Mouse (Mus musculus) MEL (cell line): Measurements from ENCODE around the gene Ints13. TPM values are rescaled to one million over a fixed set of nuclear protein-coding genes. Genes with fewer than 3 reads are reported as not detected.

Experiments
- DNase-seq: peaks from one replicate; pipeline ENCODE4 v3.0.0; 2011; ENCODE audit warnings: low read depth, low spot score
- H3K27ac ChIP-seq: 2 replicates; pipeline ENCODE4 v1.5.1; 2012; ENCODE audit warnings: low read depth, mild to moderate bottlenecking, control low read depth, low read length, moderate library complexity; ENCODE audit not compliant: control insufficient read depth
- H3K27me3 ChIP-seq, 2 experiments: fragments of 150-350 bp in 1 of 2; sonication (generic) in 1 of 2; 2 replicates each; pipeline ENCODE4 v1.6.1; 2012; ENCODE audit warnings: low read length in 2 of 2, mild to moderate bottlenecking in 2 of 2, improper control_type of control experiment in 1 of 2, moderate library complexity in 1 of 2; ENCODE audit not compliant: insufficient read depth in 2 of 2, control insufficient read depth in 1 of 2
- H3K36me3 ChIP-seq, 2 experiments: 2 replicates each; pipeline ENCODE4 v1.6.1; 2012 to 2014; ENCODE audit warnings: low read length in 2 of 2, improper control_type of control experiment in 1 of 2, inconsistent platforms in 1 of 2, mild to moderate bottlenecking in 1 of 2; ENCODE audit not compliant: insufficient read depth in 2 of 2, control insufficient read depth in 1 of 2
- H3K4me1 ChIP-seq, 2 experiments: fragments of 150-350 bp in 1 of 2; sonication (generic) in 1 of 2; 2 replicates each; pipeline ENCODE4 v1.6.1; 2012; ENCODE audit warnings: low read length in 2 of 2, improper control_type of control experiment in 1 of 2, mild to moderate bottlenecking in 1 of 2; ENCODE audit not compliant: insufficient read depth in 2 of 2, control insufficient read depth in 1 of 2
- H3K4me3 ChIP-seq, 2 experiments: fragments of 150-350 bp in 1 of 2; sonication (generic) in 1 of 2; 2 replicates each; pipeline ENCODE4 v1.5.1; 2012; ENCODE audit warnings: low read depth in 2 of 2, low read length in 2 of 2, mild to moderate bottlenecking in 2 of 2, moderate library complexity in 2 of 2, control low read depth in 1 of 2, improper control_type of control experiment in 1 of 2; ENCODE audit not compliant: control insufficient read depth in 1 of 2, insufficient read depth in 1 of 2
- H3K79me2 ChIP-seq: 2 replicates; pipeline ENCODE4 v1.6.1; 2012; ENCODE audit warnings: mild to moderate bottlenecking, low read length, moderate library complexity; ENCODE audit not compliant: control insufficient read depth, poor library complexity, insufficient read depth
- H3K9ac ChIP-seq: 2 replicates; pipeline ENCODE4 v1.6.1; 2012; ENCODE audit warnings: low read depth, mild to moderate bottlenecking, control low read depth, low read length, moderate library complexity; ENCODE audit not compliant: control insufficient read depth, poor library complexity, severe bottlenecking
- H3K9me3 ChIP-seq: fragments of 150-350 bp; sonication (generic); replicated peaks from 2 replicates; pipeline ENCODE4 v1.6.1; 2012; ENCODE audit warnings: mild to moderate bottlenecking, low read length, improper control_type of control experiment, moderate library complexity; ENCODE audit not compliant: insufficient read depth
- CHD1 ChIP-seq: IDR thresholded peaks from 2 replicates; pipeline ENCODE4 v1.6.1; 2012; ENCODE audit warnings: low read depth, mild to moderate bottlenecking, inconsistent platforms, low read length, improper control_type of control experiment
- CHD2 ChIP-seq: IDR thresholded peaks from 2 replicates; pipeline ENCODE4 v1.6.1; 2011; ENCODE audit warnings: low read length, improper control_type of control experiment
- CTCF ChIP-seq, 3 experiments: IDR thresholded peaks in 2 of 3; conservative IDR thresholded peaks in 1 of 3; 2 replicates each; pipeline ENCODE4 v1.5.1; 2011 to 2012; ENCODE audit warnings: low read length in 3 of 3, low read depth in 2 of 3, mild to moderate bottlenecking in 2 of 3, improper control_type of control experiment in 1 of 3, inconsistent platforms in 1 of 3, mixed read lengths in 1 of 3, moderate library complexity in 1 of 3; ENCODE audit not compliant: control insufficient read depth in 1 of 3, insufficient read depth in 1 of 3, poor library complexity in 1 of 3, severe bottlenecking in 1 of 3
- E2F4 ChIP-seq: IDR thresholded peaks from 2 replicates; pipeline ENCODE4 v1.6.1; 2011; ENCODE audit warnings: low read depth, low read length, improper control_type of control experiment, borderline replicate concordance
- ELF1 ChIP-seq: IDR thresholded peaks from 2 replicates; pipeline ENCODE4 v1.6.1; 2014; ENCODE audit warnings: low read depth, mild to moderate bottlenecking, inconsistent platforms, low read length, improper control_type of control experiment, moderate library complexity
- EP300 ChIP-seq, 2 experiments: IDR thresholded peaks; 2 replicates each; pipeline ENCODE4 v1.6.1; 2011; ENCODE audit warnings: improper control_type of control experiment in 2 of 2, low read length in 2 of 2, low read depth in 1 of 2, mild to moderate bottlenecking in 1 of 2
- ETS1 ChIP-seq: IDR thresholded peaks from 2 replicates; pipeline ENCODE4 v1.6.1; 2012; ENCODE audit warnings: low read depth, mild to moderate bottlenecking, inconsistent platforms, low read length, improper control_type of control experiment, moderate library complexity
- GATA1 ChIP-seq: IDR thresholded peaks from 2 replicates; pipeline ENCODE4 v1.6.1; 2011; ENCODE audit warnings: low read depth, low read length, improper control_type of control experiment
- JUND ChIP-seq: IDR thresholded peaks from 2 replicates; pipeline ENCODE4 v1.6.1; 2011; ENCODE audit warnings: low read depth, mild to moderate bottlenecking, improper control_type of control experiment, low read length
- KAT2A ChIP-seq: conservative IDR thresholded peaks from 2 replicates; pipeline ENCODE4 v1.6.1; 2012; ENCODE audit warnings: low read depth, low read length, improper control_type of control experiment, inconsistent platforms
- MAFK ChIP-seq: IDR thresholded peaks from 2 replicates; pipeline ENCODE4 v1.6.1; 2011; ENCODE audit warnings: low read depth, mild to moderate bottlenecking, low read length, improper control_type of control experiment, borderline replicate concordance
- MAX ChIP-seq: IDR thresholded peaks from 2 replicates; pipeline ENCODE4 v1.6.1; 2011; ENCODE audit warnings: low read length, improper control_type of control experiment
- MXI1 ChIP-seq: IDR thresholded peaks from 2 replicates; pipeline ENCODE4 v1.6.1; 2011; ENCODE audit warnings: mild to moderate bottlenecking, low read depth, low read length, improper control_type of control experiment
- MYB ChIP-seq: IDR thresholded peaks from 2 replicates; pipeline ENCODE4 v1.6.1; 2011; ENCODE audit warnings: mild to moderate bottlenecking, low read depth, low read length, improper control_type of control experiment
- MYC ChIP-seq: IDR thresholded peaks from 2 replicates; pipeline ENCODE4 v1.6.1; 2011; ENCODE audit warnings: low read depth, mild to moderate bottlenecking, low read length, improper control_type of control experiment, moderate library complexity
- NELFE ChIP-seq: IDR thresholded peaks from 2 replicates; pipeline ENCODE4 v1.6.1; 2011; ENCODE audit warnings: low read depth, low read length, improper control_type of control experiment
- NRF1 ChIP-seq: IDR thresholded peaks from 2 replicates; pipeline ENCODE4 v1.6.1; 2014; ENCODE audit warnings: low read depth, mild to moderate bottlenecking, inconsistent platforms, low read length, improper control_type of control experiment, moderate library complexity; ENCODE audit not compliant: poor library complexity, insufficient read depth, severe bottlenecking
- RAD21 ChIP-seq: IDR thresholded peaks from 2 replicates; pipeline ENCODE4 v1.6.1; 2011; ENCODE audit warnings: mild to moderate bottlenecking, low read depth, low read length, improper control_type of control experiment
- RCOR1 ChIP-seq: IDR thresholded peaks from 2 replicates; pipeline ENCODE4 v1.6.1; 2012; ENCODE audit warnings: low read depth, mild to moderate bottlenecking, inconsistent platforms, low read length, improper control_type of control experiment
- TBP ChIP-seq: IDR thresholded peaks from 2 replicates; pipeline ENCODE4 v1.8.0; 2011; ENCODE audit warnings: low read depth, low read length, improper control_type of control experiment
- TCF12 ChIP-seq: IDR thresholded peaks from 2 replicates; pipeline ENCODE4 v1.6.1; 2014; ENCODE audit warnings: low read depth, mild to moderate bottlenecking, inconsistent platforms, low read length, improper control_type of control experiment, moderate library complexity
- USF1 ChIP-seq: IDR thresholded peaks from 2 replicates; pipeline ENCODE4 v1.6.1; 2014; ENCODE audit warnings: low read depth, mild to moderate bottlenecking, inconsistent platforms, low read length, improper control_type of control experiment, moderate library complexity
- ZC3H11A ChIP-seq: IDR thresholded peaks from 2 replicates; pipeline ENCODE4 v1.6.1; 2012; ENCODE audit warnings: low read depth, mild to moderate bottlenecking, inconsistent platforms, low read length, improper control_type of control experiment
- ZKSCAN1 ChIP-seq: IDR thresholded peaks from 2 replicates; pipeline ENCODE4 v1.6.1; 2012; ENCODE audit warnings: low read depth, mild to moderate bottlenecking, inconsistent platforms, low read length, improper control_type of control experiment, moderate library complexity
- ZMIZ1 ChIP-seq: IDR thresholded peaks from 2 replicates; pipeline ENCODE4 v1.6.1; 2012; ENCODE audit warnings: low read depth, mild to moderate bottlenecking, inconsistent platforms, low read length, improper control_type of control experiment, moderate library complexity
- ZNF384 ChIP-seq: IDR thresholded peaks from 2 replicates; pipeline ENCODE4 v1.6.1; 2012; ENCODE audit warnings: low read depth, mild to moderate bottlenecking, inconsistent platforms, low read length, improper control_type of control experiment
- polyA plus RNA-seq, 2 experiments: library from polyadenylated mRNA; stranded (reverse) in 1 of 2; unstranded in 1 of 2; fragments of >175 nt in 1 of 2; fragments of >200 nt in 1 of 2; gene quantifications; 2 replicates each; pipeline versions ENCODE4 v1.2.1 to v1.2.4; 2012; ENCODE audit warnings: low replicate concordance in 2 of 2, low read depth in 1 of 2; ENCODE audit not compliant: insufficient read length in 2 of 2, insufficient read depth in 1 of 2, missing spikeins in 1 of 2
- total RNA-seq: library from RNA; depleted of rRNA; stranded (reverse); fragments of 300-350 nt; gene quantifications from 2 replicates; pipeline ENCODE4 v1.2.3, GENCODE M21; 2012

The Ints13 gene
- total and polyA plus RNA-seq, 3 experiments: 63.5 to 70.2 TPM; not detected in 1

DNA sequence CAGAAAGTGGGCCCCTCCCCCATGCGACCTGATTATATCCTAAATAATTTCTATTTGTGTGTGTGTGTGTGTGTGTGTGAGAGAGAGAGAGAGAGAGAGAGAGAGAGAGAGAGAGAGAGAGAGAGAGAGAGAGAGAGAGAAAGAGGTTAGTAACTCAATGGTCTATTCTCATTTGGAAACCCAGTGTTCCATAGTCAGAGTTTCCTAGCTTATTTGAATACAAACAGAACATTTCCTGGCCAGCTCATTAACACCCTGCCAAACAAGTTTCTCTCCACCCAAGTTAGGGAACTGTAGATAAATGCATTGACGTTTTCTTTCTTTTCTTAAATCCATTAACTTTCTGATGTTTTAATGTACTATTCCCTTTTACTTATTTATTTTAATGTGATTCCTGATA, 39.6 kb downstream of the Ints13 start:
- no peaks in the 10 kb centered on the region for H3K9me3 ChIP-seq
- TF ChIP-seq USF1 (no peak), CHD2 (no peak), TCF12 (no peak), ETS1 (no peak), MYB (no peak), CHD1 (no peak), E2F4 (no peak), MYC (no peak), ELF1 (no peak), NRF1 (no peak), MAFK (no peak), ZC3H11A (no peak), CTCF (IDR thresholded peaks at IDR 0.05 in 2 of 3, conservative IDR thresholded peaks at IDR 0.05 in 1 of 3; ENCODE audit: control insufficient read depth in 1 of 3, insufficient read depth in 1 of 3, low read depth in 2 of 3, low read length in 3 of 3, poor library complexity in 1 of 3, severe bottlenecking in 1 of 3) (no peak), GATA1 (no peak), NELFE (no peak), TBP (no peak), ZNF384 (no peak)
- no peaks in the 10 kb centered on the region for H3K79me2 ChIP-seq
- no peaks in the 10 kb centered on the region for H3K4me1 ChIP-seq
- DNase-seq: no peak
- H3K9ac ChIP-seq: no peak overlapping the region
- H3K27me3 ChIP-seq: no peaks in the 10 kb centered on the region; a peak in 1 of 4 replicates
- no peak overlapping the region for H3K27ac ChIP-seq
- H3K4me3 ChIP-seq: no peak overlapping the region
- no peaks in the 10 kb centered on the region for H3K36me3 ChIP-seq

DNA sequence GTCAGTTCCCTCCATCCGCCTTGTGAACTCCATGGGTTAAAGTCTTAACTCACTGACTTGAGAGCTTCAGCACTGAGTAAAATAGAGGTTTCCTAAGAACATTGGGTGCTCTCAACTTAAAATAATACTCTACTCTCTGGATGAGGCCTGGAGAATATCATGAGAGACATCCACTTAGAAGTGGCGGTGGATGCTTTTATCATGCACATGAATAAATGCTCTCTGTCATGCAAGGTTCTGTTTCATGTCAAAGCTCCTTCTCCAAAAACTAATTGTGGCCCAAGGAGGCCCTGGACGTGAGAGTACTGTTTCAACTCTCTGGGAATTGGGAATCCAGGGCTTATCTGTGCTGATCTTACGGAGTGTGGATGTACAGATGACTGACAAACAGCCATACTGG, 40.5 kb downstream of the Ints13 start:
- H3K4me1 ChIP-seq: no peaks in the 10 kb centered on the region
- TF ChIP-seq ZKSCAN1 (no peak), JUND (no peak), CHD2 (no peak), MYC (no peak), CHD1 (no peak), MXI1 (no peak), KAT2A (no peak), NELFE (no peak), EP300 (IDR thresholded peaks at IDR 0.05; ENCODE audit: low read depth in 1 of 2, low read length in 2 of 2) (no peak), MAX (no peak), GATA1 (no peak), ZMIZ1 (no peak), ETS1 (no peak), ELF1 (no peak), MYB (no peak), TCF12 (no peak), RAD21 (no peak), RCOR1 (no peak), CTCF (IDR thresholded peaks at IDR 0.05 in 2 of 3, conservative IDR thresholded peaks at IDR 0.05 in 1 of 3; ENCODE audit: control insufficient read depth in 1 of 3, insufficient read depth in 1 of 3, low read depth in 2 of 3, low read length in 3 of 3, poor library complexity in 1 of 3, severe bottlenecking in 1 of 3) (no peak)
- TF ChIP-seq, all 39 proteins: peak for 0
- no peaks in the 10 kb centered on the region for H3K36me3 ChIP-seq

More for the DNA sequence above, 40.5 kb downstream of the Ints13 start:
- Histone ChIP-seq H3K27ac (no peak overlapping the region), H3K27me3 (no peaks in the 10 kb centered on the region; a peak in 1 of 4 replicates), H3K79me2 (no peaks in the 10 kb centered on the region), H3K9me3 (no peaks in the 10 kb centered on the region), H3K4me3 (no peak overlapping the region), H3K9ac (no peak overlapping the region)
- no peak for DNase-seq
